Mouse (Mus musculus) liver, postnatal 0 days (tissue): Measurements from ENCODE around the gene H6pd.

ENCODE experiments used
- CTCF ChIP-seq: sonication (generic); IDR thresholded peaks from 2 replicates; pipeline ENCODE4 v1.5.1; 2016; ENCODE audit warnings: antibody characterized with exemption, low read depth
- EP300 ChIP-seq: IDR thresholded peaks from 2 replicates; pipeline ENCODE4 v1.6.1; 2016; ENCODE audit warnings: antibody characterized with exemption, low read depth, mild to moderate bottlenecking

DNA sequence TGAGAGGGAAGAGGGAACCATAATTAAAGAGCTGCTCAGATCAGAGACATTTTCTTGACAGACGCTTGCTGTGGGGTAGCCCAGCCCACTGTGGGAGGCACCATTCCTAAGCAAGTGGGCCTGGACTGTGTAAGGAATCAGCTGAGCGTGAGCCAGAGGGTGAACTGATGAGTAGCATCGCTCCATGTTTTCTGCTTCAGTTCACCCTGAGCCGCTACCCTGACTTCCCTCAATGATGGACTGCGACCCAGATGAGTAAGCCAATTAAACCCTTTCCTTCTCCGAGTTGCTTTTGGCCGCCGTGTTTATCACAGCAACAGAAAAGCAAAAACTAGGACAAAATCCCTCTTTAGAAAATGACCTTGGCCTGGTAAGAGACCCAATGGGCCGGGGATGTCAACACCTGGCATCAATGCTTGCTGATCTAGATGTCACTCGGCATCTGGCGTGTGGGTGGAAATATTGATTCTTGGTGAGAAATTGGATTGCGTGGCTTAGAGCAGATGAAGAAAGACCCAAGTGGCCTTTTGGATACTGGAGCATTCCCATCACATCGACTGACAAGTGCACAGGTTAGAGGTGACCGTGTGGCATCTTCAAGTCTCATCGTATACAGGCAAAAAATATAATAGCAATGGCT, 11.0 kb upstream of the H6pd start:
- no peak for TF ChIP-seq CTCF
- TF ChIP-seq EP300: no peak
